Mouse (Mus musculus) gastrocnemius, adult 8-10 months (tissue): Measurements from ENCODE around the gene H2-D1. TPM values are rescaled to one million over a fixed set of nuclear protein-coding genes. Genes with fewer than 3 reads are reported as not detected.
"Not testable (repeated sequence)": the region's sequence is repeated elsewhere in the genome, so short reads cannot be mapped to it uniquely, and the experiment has no call there.

Source experiments
- DNase-seq, 2 experiments: peaks; one replicate each; pipeline ENCODE4 v3.0.0; 2022; ENCODE audit warnings: low spot score in 2 of 2
- total RNA-seq, 4 experiments: library from RNA; stranded (reverse); gene quantifications; 2 replicates each; pipeline ENCODE4 v1.2.4; 2022

The H2-D1 gene
- total RNA-seq, 4 experiments from 2014 or later, result 31.3 to 52.9 (median 41.7) TPM

DNA sequence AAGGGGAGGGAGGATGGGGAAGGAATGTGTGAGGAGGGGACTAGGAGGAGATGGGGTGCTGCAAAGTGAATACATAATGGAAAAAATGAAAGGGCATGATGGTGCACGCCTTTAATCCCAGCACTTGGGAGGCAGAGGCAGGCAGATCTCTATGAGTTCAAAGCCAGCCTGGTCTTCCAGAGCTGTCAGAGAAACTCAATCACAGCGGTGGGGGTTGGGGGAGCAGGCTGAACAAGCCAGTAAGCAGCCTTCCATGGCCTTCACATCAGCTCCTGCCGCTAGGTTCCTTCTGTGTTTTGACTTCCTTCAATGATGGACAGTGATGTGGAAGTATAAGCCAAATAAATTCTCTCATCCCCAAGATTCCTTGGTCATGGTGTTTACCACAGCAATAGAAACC, 7.2 kb upstream of the H2-D1 start:
- no peak for DNase-seq

- no peak for DNase-seq
Measured at GRCm38 (mm10) chr17:35255704-35256103, 6.8 kb upstream of the H2-D1 start.

GRCm38 (mm10) chr17:35257378-35257777, 5.2 kb upstream of the H2-D1 start:
- DNase-seq, result no peak

- peak; percentile 95 for DNase-seq
Measured at GRCm38 (mm10) chr17:35257824-35258491, 4.6 kb upstream of the H2-D1 start.

GRCm38 (mm10) chr17:35258492-35259478, 3.7 kb upstream of the H2-D1 start:
- no peak for DNase-seq

DNA sequence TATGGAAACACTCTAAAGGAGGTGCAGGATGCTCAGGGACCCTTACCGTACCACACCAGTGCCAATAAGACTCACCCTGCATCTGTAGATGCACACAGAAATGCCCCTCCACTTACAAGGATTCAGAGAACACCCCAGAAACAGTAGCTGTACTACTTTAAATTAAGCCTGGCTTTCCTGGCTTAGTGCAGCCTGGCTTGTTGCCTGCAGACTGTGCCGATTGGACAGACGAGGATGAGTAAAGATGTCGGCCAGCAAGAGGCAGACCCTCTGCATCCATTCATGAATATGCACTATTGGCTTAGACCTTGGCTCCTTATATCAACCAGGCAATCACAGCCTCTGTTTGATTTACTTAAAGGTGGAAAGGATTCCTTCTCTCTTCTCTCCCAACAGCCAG, 2.9 kb upstream of the H2-D1 start:
- no peak for DNase-seq

DNA sequence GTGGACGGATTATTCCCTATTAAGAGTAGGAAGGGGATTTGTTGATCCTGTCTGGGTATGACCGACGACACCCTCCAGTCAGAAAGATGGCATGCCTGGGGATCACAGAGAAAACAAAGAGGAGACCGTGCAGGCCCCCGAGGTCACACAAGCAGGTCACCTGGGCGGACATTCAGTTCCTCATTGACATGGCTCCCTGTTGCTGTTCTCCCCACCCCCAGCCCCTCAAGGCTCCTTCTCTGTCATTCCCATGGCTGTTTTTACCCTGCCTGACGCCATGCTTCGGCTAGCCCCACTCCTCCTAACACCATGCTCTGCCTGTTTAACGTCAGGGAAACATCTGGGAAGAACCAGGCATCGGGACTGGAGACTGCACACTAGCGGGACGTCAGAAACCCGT, 879 bp upstream of the H2-D1 start:
- no peak for DNase-seq

DNA sequence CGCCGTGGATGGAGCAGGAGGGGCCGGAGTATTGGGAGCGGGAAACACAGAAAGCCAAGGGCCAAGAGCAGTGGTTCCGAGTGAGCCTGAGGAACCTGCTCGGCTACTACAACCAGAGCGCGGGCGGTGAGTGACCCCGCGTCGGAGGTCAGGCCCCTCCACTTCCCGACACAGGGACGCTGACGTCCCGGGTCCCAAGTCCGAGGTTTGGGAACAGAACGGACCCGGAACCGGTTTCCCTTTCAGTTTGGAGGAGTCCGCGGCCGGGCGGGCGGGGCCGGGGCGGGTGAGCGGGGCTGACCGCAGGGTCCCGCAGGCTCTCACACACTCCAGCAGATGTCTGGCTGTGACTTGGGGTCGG, 973 bp downstream of the H2-D1 start:
- no peak for DNase-seq

DNA sequence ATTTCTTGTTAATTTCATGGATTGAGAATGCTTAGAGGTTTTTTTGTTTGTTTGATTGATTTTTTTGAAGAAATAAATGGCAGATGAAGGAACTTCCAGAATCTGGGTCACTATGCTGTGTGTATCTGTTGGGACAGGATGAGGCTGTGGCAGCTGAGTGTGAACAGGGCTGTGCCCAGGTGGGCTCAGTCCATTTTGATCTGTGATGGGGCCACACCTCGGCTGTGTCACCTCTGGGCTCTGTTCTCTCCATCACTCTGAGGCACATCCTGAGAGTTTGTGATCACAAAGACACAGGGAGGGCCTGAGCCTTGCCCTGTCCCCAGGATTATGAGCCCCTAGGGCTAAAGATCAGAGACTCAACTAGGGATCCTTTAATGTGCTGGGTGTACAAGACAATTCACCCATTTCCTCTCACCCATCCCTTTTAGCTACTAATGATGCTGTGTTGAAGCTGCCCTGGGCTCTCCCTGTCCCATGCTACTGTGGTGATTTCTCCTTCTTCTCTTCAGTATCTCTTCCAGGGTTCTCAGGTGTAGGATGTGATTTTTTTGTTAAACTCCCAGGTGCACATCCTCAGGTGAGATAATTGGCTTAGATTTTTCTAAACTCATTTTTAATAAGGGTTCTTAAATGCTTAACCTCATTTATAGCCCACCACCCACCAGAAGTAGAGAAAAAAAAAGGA, 5.0 kb downstream of the H2-D1 start:
- DNase-seq, result no peak

DNA sequence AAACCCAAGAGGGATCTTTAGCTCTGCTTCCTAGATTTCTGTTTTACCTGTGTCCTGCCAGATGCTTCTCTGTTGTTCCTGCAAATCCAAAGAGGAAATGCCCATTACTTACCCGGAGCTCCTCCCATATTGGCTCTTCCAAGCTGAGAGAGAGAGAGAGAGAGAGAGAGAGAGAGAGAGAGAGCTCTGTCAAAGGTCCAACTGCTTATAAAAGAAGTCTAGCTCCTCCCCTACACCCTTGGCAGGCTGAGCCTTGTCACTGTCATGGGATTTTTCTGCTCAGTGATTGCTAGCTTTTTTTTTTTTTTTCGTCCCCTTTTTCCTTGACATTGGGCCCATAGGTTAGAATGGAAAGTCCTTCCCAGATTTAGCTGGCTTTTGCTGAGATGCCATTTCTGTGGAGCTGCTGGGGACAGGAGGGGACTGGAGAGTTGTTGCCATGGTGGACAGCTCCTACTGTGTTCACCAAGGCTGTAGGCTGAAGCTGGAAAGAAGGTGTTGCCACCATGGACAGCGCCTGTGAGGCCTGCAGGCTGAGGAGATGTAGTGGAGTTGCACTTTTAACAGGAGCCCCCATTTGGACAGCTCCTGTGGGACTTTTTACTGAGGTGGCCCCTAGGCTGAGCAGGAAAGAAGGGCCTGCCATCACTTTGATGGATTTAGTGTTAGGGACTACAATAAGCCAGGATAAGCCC, 7.3 kb downstream of the H2-D1 start:
- no peak for DNase-seq

DNA sequence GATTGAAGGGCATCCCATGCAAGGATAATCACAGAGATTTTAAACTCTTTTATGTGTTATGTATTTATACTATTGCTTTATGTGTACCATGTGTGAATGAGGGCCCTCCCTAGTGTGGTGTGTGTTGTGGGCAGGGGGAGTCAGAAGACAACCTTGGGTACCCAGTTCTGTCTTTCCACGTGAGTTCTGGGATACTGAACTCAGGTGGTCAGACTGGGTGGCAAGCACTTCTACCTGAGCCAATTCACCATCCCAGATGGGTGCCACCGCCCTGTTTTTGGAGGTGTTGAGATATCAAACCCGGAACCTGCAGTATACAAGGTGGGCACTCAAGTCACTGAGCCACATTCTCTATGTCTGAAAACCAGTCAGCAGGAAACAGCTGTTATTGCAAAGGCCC, 9.7 kb downstream of the H2-D1 start:
- no peak for DNase-seq

- DNase-seq, result peak; percentile 78
Measured at GRCm38 (mm10) chr17:35274770-35275169, 12.2 kb downstream of the H2-D1 start.

DNA sequence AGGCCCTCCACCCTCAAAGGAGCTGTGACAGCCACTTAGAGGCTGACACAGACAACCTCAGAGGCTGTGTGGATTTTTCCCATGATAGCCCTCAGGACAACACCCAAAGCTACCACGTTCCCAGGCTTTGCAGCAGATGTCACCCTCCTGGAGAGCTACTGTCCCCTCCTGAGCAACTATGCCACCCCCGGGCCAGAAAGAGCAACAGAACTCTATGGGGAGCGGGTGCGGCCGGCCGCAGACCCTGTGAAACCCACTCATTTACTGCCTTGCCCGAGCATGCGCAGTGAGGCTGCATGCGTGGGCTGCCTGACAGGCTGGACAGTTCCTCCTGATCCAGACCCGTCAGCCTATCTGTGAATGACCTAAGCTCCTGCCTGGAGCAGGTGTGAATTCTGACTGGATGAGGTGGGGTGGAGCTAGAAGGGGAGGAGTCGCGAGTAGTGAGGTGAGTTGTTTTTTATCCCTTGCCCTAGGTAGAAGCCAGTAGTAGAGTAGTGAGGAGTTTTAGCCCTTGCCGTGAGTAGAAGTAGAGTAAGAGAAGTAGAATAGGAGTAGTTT, 13.9 kb downstream of the H2-D1 start:
- no peak for DNase-seq

DNA sequence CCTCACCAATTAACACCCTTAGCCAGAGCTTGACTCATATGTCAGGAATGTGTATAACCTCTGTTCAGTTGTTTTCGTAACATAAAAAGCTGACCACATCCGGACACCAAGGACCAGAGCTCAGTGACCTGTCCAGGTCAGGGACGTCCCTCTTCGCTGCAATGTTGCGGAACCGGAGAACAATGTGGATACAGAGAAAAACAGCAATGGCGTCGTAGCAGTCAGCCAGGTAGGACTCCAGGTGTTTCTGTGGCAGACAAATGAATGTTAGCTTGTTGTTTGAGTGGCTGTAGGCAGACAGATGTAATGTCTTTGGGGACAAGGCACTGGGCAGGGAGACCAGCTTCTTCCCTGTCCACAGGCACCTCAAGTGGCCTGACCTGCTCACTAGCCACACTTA, 15.5 kb downstream of the H2-D1 start:
- DNase-seq, result no peak

GRCm38 (mm10) chr17:35278957-35279688, 16.6 kb downstream of the H2-D1 start:
- DNase-seq, result no peak

DNA sequence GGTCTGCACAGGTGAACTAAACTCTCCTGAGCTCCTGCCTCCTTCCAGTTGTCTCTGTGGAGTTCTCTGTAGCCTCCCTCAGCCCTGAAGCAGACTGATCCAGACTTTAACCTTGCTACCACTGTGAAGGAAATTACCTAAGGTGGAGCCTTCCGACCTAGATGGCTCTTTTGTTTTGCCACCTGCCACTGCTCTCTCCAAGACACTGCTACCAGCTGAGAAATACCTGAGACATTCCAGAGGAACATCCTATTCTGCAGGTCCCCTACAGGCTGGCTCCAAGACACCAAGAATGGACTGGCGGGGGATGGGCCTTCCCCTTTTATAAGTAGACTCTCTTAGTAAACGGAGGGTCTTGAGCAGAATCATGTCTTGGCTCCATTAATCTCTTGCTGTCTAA, 17.7 kb downstream of the H2-D1 start:
- no peak for DNase-seq

- DNase-seq, result no peak
Measured at GRCm38 (mm10) chr17:35285431-35285830, 22.9 kb downstream of the H2-D1 start.

DNA sequence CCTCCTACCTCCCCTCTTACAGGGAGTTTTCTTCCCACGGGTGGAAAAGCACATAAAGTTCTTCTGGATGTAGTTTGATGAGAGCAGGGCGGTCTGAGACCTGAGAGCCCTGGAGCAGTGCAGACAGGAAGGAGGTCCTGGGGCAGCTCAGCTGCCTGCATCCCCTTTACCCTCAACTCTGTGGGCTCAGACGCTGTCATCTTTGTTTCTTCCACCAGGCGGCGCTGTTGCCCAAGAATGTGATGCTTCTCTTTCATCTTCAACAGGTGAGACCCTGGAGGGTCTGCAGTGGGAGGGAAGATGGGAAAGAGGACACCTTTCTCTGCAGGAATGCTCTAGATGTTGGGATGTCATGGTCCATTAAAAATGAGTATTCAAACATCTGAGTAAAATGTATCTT, 33.3 kb downstream of the H2-D1 start:
- DNase-seq, result not testable (repeated sequence)

DNA sequence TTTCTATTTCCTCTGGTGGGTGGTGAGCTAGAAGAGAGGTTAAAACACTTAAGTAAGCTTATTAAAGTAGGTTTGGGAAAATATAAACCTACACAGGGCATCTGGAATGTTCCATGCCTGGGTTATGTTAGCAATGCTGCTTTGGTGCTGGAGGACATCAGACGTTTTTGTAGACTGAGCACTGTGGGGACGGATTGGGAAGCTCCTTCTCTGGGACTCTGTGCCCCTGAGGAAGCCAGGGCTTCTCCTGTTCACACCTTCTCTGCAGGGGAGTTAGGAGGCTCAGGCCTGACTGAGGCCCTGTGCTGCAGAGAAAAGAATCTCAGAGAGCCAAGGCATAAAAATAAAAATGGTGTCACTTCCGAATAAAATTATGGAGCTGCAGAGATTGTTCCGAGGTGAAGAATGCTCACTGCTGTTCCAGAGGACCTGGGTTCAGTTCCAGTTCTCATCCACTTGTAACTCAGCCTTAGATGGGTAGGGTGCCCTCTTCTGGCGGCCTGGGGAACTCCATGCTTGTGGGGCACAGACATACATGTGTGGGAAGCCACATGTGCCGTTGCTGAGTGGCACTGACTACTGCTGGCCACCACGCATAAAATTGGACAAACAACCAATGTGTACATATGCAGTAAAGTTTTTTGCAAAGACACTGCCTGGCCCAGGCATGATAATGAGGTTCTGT, 37.9 kb downstream of the H2-D1 start:
- not testable (repeated sequence) for DNase-seq
